Comparison of ENCODE assay signal across 16 mouse cellular contexts in genomic region chr14:58815616-58816539, GRCm38 (mm10).
DNase-seq lines count a peak whose midpoint lies in the region; ATAC-seq and TF ChIP-seq lines count a peak whose summit lies in the region.
"Had no signal": no experiment of that assay in that cellular context is flagged by ENCODE, and none has a peak within 500 bp of the region (broad histone marks: within the 10 kb centered on the region; RNA-seq: fewer than 3 reads in every experiment).

No protein-coding gene starts in this region.

- no peak overlapping the region for H3K4me3 ChIP-seq in hindbrain, embryonic 14.5 days (replicated peaks; ENCODE audit: low read length)
- no peak overlapping the region for H3K4me3 ChIP-seq in hindbrain, embryonic 11.5 days (ENCODE audit: low read depth, low read length)
- H3K4me3 ChIP-seq in lung, embryonic 14.5 days (ENCODE audit: low read depth, low read length): no peak overlapping the region
- no peak overlapping the region for H3K4me3 ChIP-seq in stomach, postnatal 0 days (ENCODE audit: low read depth, low read length)
- H3K4me3 ChIP-seq: embryonic facial prominence, embryonic 12.5 days; hindbrain, embryonic 15.5 days; neural tube, embryonic 13.5 days; stomach, embryonic 15.5 days had no signal

- no peaks in the 10 kb centered on the region for H3K36me3 ChIP-seq in hindbrain, embryonic 14.5 days (replicated peaks; ENCODE audit: control insufficient read depth, insufficient read depth)
- H3K36me3 ChIP-seq in hindbrain, embryonic 11.5 days (ENCODE audit: control insufficient read depth, insufficient read depth, low read length): no peaks in the 10 kb centered on the region
- H3K36me3 ChIP-seq in lung, embryonic 14.5 days (ENCODE audit: insufficient read depth): no peaks in the 10 kb centered on the region
- no peaks in the 10 kb centered on the region for H3K36me3 ChIP-seq in stomach, postnatal 0 days (ENCODE audit: control insufficient read depth, insufficient read depth, low read length)
- H3K36me3 ChIP-seq: embryonic facial prominence, embryonic 12.5 days; hindbrain, embryonic 15.5 days; neural tube, embryonic 13.5 days; stomach, embryonic 15.5 days had no signal

- H3K9me3 ChIP-seq in hindbrain, embryonic 14.5 days (ENCODE audit: control insufficient read depth, low read length): no peaks in the 10 kb centered on the region
- H3K9me3 ChIP-seq in hindbrain, embryonic 11.5 days (ENCODE audit: control insufficient read depth, low read length): no peaks in the 10 kb centered on the region
- no peaks in the 10 kb centered on the region for H3K9me3 ChIP-seq in lung, embryonic 14.5 days (ENCODE audit: low read depth, low read length)
- H3K9me3 ChIP-seq in stomach, postnatal 0 days (ENCODE audit: control insufficient read depth, low read length): no peaks in the 10 kb centered on the region
- H3K9me3 ChIP-seq: embryonic facial prominence, embryonic 12.5 days; hindbrain, embryonic 15.5 days; neural tube, embryonic 13.5 days; stomach, embryonic 15.5 days had no signal

- no peak for TF ChIP-seq CTCF in lung, embryonic 14.5 days (IDR thresholded peaks at IDR 0.05; ENCODE audit: low read depth)
- TF ChIP-seq CTCF in stomach, postnatal 0 days (IDR thresholded peaks at IDR 0.05; ENCODE audit: low read depth): peak; percentile 30; the same call in 1 of the 2 replicates

- H3K4me1 ChIP-seq in hindbrain, embryonic 14.5 days (replicated peaks; ENCODE audit: control insufficient read depth, insufficient read depth, low read length): no peaks in the 10 kb centered on the region
- H3K4me1 ChIP-seq in hindbrain, embryonic 11.5 days (replicated peaks; ENCODE audit: control insufficient read depth, insufficient read depth, low read length): no peaks in the 10 kb centered on the region
- H3K4me1 ChIP-seq in lung, embryonic 14.5 days (ENCODE audit: insufficient read depth): no peaks in the 10 kb centered on the region
- H3K4me1 ChIP-seq in stomach, postnatal 0 days (replicated peaks; ENCODE audit: control insufficient read depth, insufficient read depth): no peaks in the 10 kb centered on the region
- H3K4me1 ChIP-seq: hindbrain, embryonic 15.5 days; neural tube, embryonic 13.5 days; stomach, embryonic 15.5 days had no signal

- no peaks in the 10 kb centered on the region for H3K27me3 ChIP-seq in hindbrain, embryonic 14.5 days (ENCODE audit: control insufficient read depth, insufficient read depth, low read length)
- no peaks in the 10 kb centered on the region for H3K27me3 ChIP-seq in hindbrain, embryonic 11.5 days (ENCODE audit: control insufficient read depth, insufficient read depth, low read length)
- H3K27me3 ChIP-seq in lung, embryonic 14.5 days (ENCODE audit: insufficient read depth, low read length): no peaks in the 10 kb centered on the region
- H3K27me3 ChIP-seq in stomach, postnatal 0 days (ENCODE audit: control insufficient read depth, insufficient read depth, low read length): no peaks in the 10 kb centered on the region
- H3K27me3 ChIP-seq: embryonic facial prominence, embryonic 12.5 days; hindbrain, embryonic 15.5 days; neural tube, embryonic 13.5 days; stomach, embryonic 15.5 days had no signal

- TF ChIP-seq EP300 in stomach, postnatal 0 days (optimal IDR thresholded peaks at IDR 0.05): no peak

- intact Hi-C loops in heart, postnatal 14 days (cut with DNase I): no loop called here

- 70% methylated on average over 11 of the region's 11 CpGs for WGBS in hindbrain, embryonic 14.5 days
- 74% methylated on average over 11 of the region's 11 CpGs for WGBS in hindbrain, embryonic 11.5 days
- 39% methylated on average over 11 of the region's 11 CpGs for WGBS in lung, embryonic 14.5 days
- WGBS in stomach, postnatal 0 days: 49% methylated on average over 11 of the region's 11 CpGs

- H3K27ac ChIP-seq in hindbrain, embryonic 14.5 days: no peak overlapping the region
- no peak overlapping the region for H3K27ac ChIP-seq in hindbrain, embryonic 11.5 days (ENCODE audit: low read depth, low read length)
- no peak overlapping the region for H3K27ac ChIP-seq in lung, embryonic 14.5 days (ENCODE audit: low read depth)
- no peak overlapping the region for H3K27ac ChIP-seq in stomach, postnatal 0 days (replicated peaks)
- H3K27ac ChIP-seq: embryonic facial prominence, embryonic 12.5 days; hindbrain, embryonic 15.5 days; neural tube, embryonic 13.5 days; stomach, embryonic 15.5 days had no signal

- ATAC-seq in hindbrain, embryonic 14.5 days (ENCODE audit: low FRiP score): no peak
- no peak for ATAC-seq in hindbrain, embryonic 11.5 days (ENCODE audit: low FRiP score)
- ATAC-seq in lung, embryonic 14.5 days (ENCODE audit: insufficient read depth): no peak
- no peak for ATAC-seq in stomach, postnatal 0 days (ENCODE audit: low FRiP score, low TSS enrichment)

- DNase-seq in cerebellum, postnatal 14 days: peak; percentile 11 to 23
- DNase-seq in cerebellum, adult 11-12 months: no peak
- DNase-seq in hindbrain, embryonic 14.5 days (ENCODE audit: low spot score): peak; percentile 36
- no peak for DNase-seq in hindbrain, embryonic 11.5 days (ENCODE audit: low spot score)
- DNase-seq in lung, embryonic 14.5 days: peak; percentile 23
- DNase-seq in lung, postnatal 36 days: no peak
- no peak for DNase-seq in stomach, postnatal 0 days (ENCODE audit: low spot score)
- no peak for DNase-seq in heart, postnatal 14 days
- DNase-seq: adrenal gland, postnatal 25 days; kidney, adult 2 months; lung, adult 2 months; thymus, postnatal 14 days had no signal

- no peak overlapping the region for H3K9ac ChIP-seq in hindbrain, embryonic 14.5 days
- no peak overlapping the region for H3K9ac ChIP-seq in hindbrain, embryonic 11.5 days (ENCODE audit: low read depth, low read length)
- H3K9ac ChIP-seq in lung, embryonic 14.5 days: no peak overlapping the region
- H3K9ac ChIP-seq in stomach, postnatal 0 days (ENCODE audit: low read length): no peak overlapping the region
- H3K9ac ChIP-seq: embryonic facial prominence, embryonic 12.5 days; hindbrain, embryonic 15.5 days; neural tube, embryonic 13.5 days; stomach, embryonic 15.5 days had no signal

- H3K4me2 ChIP-seq in hindbrain, embryonic 14.5 days (replicated peaks): no peak overlapping the region
- H3K4me2 ChIP-seq in hindbrain, embryonic 11.5 days (replicated peaks; ENCODE audit: low read depth, low read length): no peak overlapping the region
- H3K4me2 ChIP-seq in lung, embryonic 14.5 days: no peak overlapping the region
- H3K4me2 ChIP-seq in stomach, postnatal 0 days (replicated peaks; ENCODE audit: low read depth): no peak overlapping the region
- H3K4me2 ChIP-seq: embryonic facial prominence, embryonic 12.5 days; hindbrain, embryonic 15.5 days; neural tube, embryonic 13.5 days; stomach, embryonic 15.5 days had no signal

Comparison
In these comparisons a context has a peak if more than half of its experiments do, and no peak if none do; other contexts are left out.
1. DNase-seq: peak in cerebellum, postnatal 14 days (2 of 2), hindbrain, embryonic 14.5 days (single experiment) and lung, embryonic 14.5 days (single experiment); none in cerebellum, adult 11-12 months (single experiment), hindbrain, embryonic 11.5 days (single experiment), lung, postnatal 36 days (single experiment), stomach, postnatal 0 days (single experiment) and heart, postnatal 14 days (0 of 2).